Mouse (Mus musculus) kidney, embryonic 14.5 days (tissue): ENCODE measurements at regions not wholly inside any gene's neighbourhood (a gene's known extent, or its start where the extent isn't known, plus 50 kb on each side); places are given as distances from the start of the nearest gene placed in this dataset.

Experiments
- ATAC-seq: fragments of 200-750 bp; cut with Nextera tagmentation; 2 replicates; pipeline ENCODE4 v1.8.0; 2017; ENCODE audit warnings: moderate number of reproducible peaks, mild to moderate bottlenecking, moderate TSS enrichment, moderate library complexity; ENCODE audit not compliant: low FRiP score, low TSS enrichment
- H3K27ac ChIP-seq: fragments of 300-500 bp; sonication (generic); 2 replicates; pipeline ENCODE4 v1.5.1; 2014; ENCODE audit warnings: low read depth, mild to moderate bottlenecking, low read length, moderate library complexity, mixed read lengths
- H3K27me3 ChIP-seq: fragments of 300-500 bp; sonication (generic); 2 replicates; pipeline ENCODE4 v1.6.1; 2014; ENCODE audit warnings: mild to moderate bottlenecking, low read length; ENCODE audit not compliant: control insufficient read depth, insufficient read depth
- H3K36me3 ChIP-seq: fragments of 300-500 bp; sonication (generic); 2 replicates; pipeline ENCODE4 v1.6.1; 2014; ENCODE audit warnings: low read length, mixed read lengths; ENCODE audit not compliant: control insufficient read depth, insufficient read depth
- H3K4me1 ChIP-seq: fragments of 300-500 bp; sonication (generic); 2 replicates; pipeline ENCODE4 v1.6.1; 2014; ENCODE audit warnings: low read length, mixed read lengths; ENCODE audit not compliant: control insufficient read depth, insufficient read depth
- H3K4me2 ChIP-seq: fragments of 300-500 bp; sonication (generic); replicated peaks from 2 replicates; pipeline ENCODE4 v1.6.1; 2014; ENCODE audit warnings: low read depth, mild to moderate bottlenecking, low read length
- H3K4me3 ChIP-seq: fragments of 300-500 bp; sonication (generic); 2 replicates; pipeline ENCODE4 v1.5.1; 2014; ENCODE audit warnings: mild to moderate bottlenecking, low read length
- H3K9ac ChIP-seq: fragments of 300-500 bp; sonication (generic); 2 replicates; pipeline ENCODE4 v1.6.1; 2014; ENCODE audit warnings: low read depth, mild to moderate bottlenecking, low read length, moderate library complexity
- H3K9me3 ChIP-seq: fragments of 300-500 bp; sonication (generic); 2 replicates; pipeline ENCODE4 v1.6.1; 2016; ENCODE audit warnings: low read length; ENCODE audit not compliant: control insufficient read depth
- WGBS: fragments of 180-500 bp; shearing (Covaris S2); extraction: QIAGEN DNeasy Blood & Tissue Kit; methylation state at CpG from one replicate; pipeline ENCODE4 v1.1.7; 2014; 5-methylcytosine and 5-hydroxymethylcytosine counted together

GRCm38 (mm10) chr9:23581039-23581606 is 358.2 kb downstream of the Bmper start:
- Histone ChIP-seq H3K27ac (no peak overlapping the region), H3K9me3 (no peaks in the 10 kb centered on the region), H3K4me3 (no peak overlapping the region), H3K27me3 (no peaks in the 10 kb centered on the region), H3K4me1 (0 out of 2 replicates have a peak, but pooled peaks cover 2% of the 10 kb centered on the region), H3K9ac (no peak overlapping the region), H3K4me2 (no peak overlapping the region), H3K36me3 (no peaks in the 10 kb centered on the region)
- peak; percentile 78 for ATAC-seq
- 20% methylated on average over 6 of the region's 6 CpGs for WGBS

- no peaks in the 10 kb centered on the region for H3K27me3 ChIP-seq
- no peak overlapping the region for H3K4me2 ChIP-seq
- no peak overlapping the region for H3K9ac ChIP-seq
- no peak for ATAC-seq
- 0 out of 2 replicates have a peak, but pooled peaks cover 2% of the 10 kb centered on the region for H3K4me1 ChIP-seq
- H3K4me3 ChIP-seq: no peak overlapping the region
- H3K27ac ChIP-seq: no peak overlapping the region
- no peaks in the 10 kb centered on the region for H3K9me3 ChIP-seq
- H3K36me3 ChIP-seq: no peaks in the 10 kb centered on the region
Observed at GRCm38 (mm10) chr9:23584561-23584960, 361.7 kb downstream of the Bmper start.

GRCm38 (mm10) chr9:23589024-23589423 is 366.1 kb downstream of the Bmper start:
- ATAC-seq: no peak
- 62% methylated on average over 2 of the region's 2 CpGs for WGBS
- Histone ChIP-seq H3K4me3 (no peak overlapping the region), H3K27ac (no peak overlapping the region), H3K27me3 (no peaks in the 10 kb centered on the region), H3K36me3 (no peaks in the 10 kb centered on the region), H3K9ac (no peak overlapping the region), H3K9me3 (no peaks in the 10 kb centered on the region), H3K4me2 (no peak overlapping the region), H3K4me1 (no peaks in the 10 kb centered on the region)

- H3K4me2 ChIP-seq: no peak overlapping the region
- ATAC-seq: no peak
- no peak overlapping the region for H3K27ac ChIP-seq
- no peaks in the 10 kb centered on the region for H3K9me3 ChIP-seq
- no peaks in the 10 kb centered on the region for H3K27me3 ChIP-seq
- no peak overlapping the region for H3K9ac ChIP-seq
- no peaks in the 10 kb centered on the region for H3K4me1 ChIP-seq
- H3K4me3 ChIP-seq: no peak overlapping the region
- H3K36me3 ChIP-seq: no peaks in the 10 kb centered on the region
Observed at GRCm38 (mm10) chr9:23591906-23592305, 369.0 kb downstream of the Bmper start.

GRCm38 (mm10) chr9:23600623-23601022 is 377.7 kb downstream of the Bmper start:
- H3K27me3 ChIP-seq: no peaks in the 10 kb centered on the region
- no peaks in the 10 kb centered on the region for H3K9me3 ChIP-seq
- no peak overlapping the region for H3K27ac ChIP-seq
- no peak overlapping the region for H3K9ac ChIP-seq
- WGBS: 96% methylated on average over 2 of the region's 2 CpGs
- no peak overlapping the region for H3K4me2 ChIP-seq
- no peak overlapping the region for H3K4me3 ChIP-seq
- no peaks in the 10 kb centered on the region for H3K36me3 ChIP-seq
- no peak for ATAC-seq
- no peaks in the 10 kb centered on the region for H3K4me1 ChIP-seq
